Mouse (Mus musculus) thymus, adult 2 months (tissue): ENCODE results near the gene Farsb. TPM values are rescaled to one million over a fixed set of nuclear protein-coding genes. Genes with fewer than 3 reads are reported as not detected.

Experiments used
- DNase-seq: peaks from one replicate; pipeline ENCODE4 v3.0.0; 2021
- H3K27ac ChIP-seq: fragments of 200-500 bp; 2 replicates; pipeline ENCODE4 v1.5.1; 2012; ENCODE audit warnings: low read length, control low read depth; ENCODE audit not compliant: control insufficient read depth, insufficient read depth
- H3K27me3 ChIP-seq: fragments of 200-500 bp; 2 replicates; pipeline ENCODE4 v1.6.1; 2012; ENCODE audit warnings: mild to moderate bottlenecking, low read length, moderate library complexity, mixed read lengths; ENCODE audit not compliant: control insufficient read depth, insufficient read depth
- H3K36me3 ChIP-seq: fragments of 200-500 bp; 2 replicates; pipeline ENCODE4 v1.6.1; 2012; ENCODE audit warnings: mild to moderate bottlenecking, low read length, moderate library complexity; ENCODE audit not compliant: control insufficient read depth, insufficient read depth
- H3K4me1 ChIP-seq: fragments of 200-500 bp; replicated peaks from 2 replicates; pipeline ENCODE4 v1.6.1; 2012; ENCODE audit warnings: low read length; ENCODE audit not compliant: control insufficient read depth, insufficient read depth
- H3K4me3 ChIP-seq: fragments of 200-500 bp; 2 replicates; pipeline ENCODE4 v1.5.1; 2012; ENCODE audit warnings: mild to moderate bottlenecking, low read length, control low read depth, moderate library complexity; ENCODE audit not compliant: control insufficient read depth, insufficient read depth
- CTCF ChIP-seq: fragments of 200-500 bp; IDR thresholded peaks from 2 replicates; pipeline ENCODE4 v1.5.1; 2012; ENCODE audit warnings: mild to moderate bottlenecking, control low read depth, low read length, moderate library complexity, borderline replicate concordance; ENCODE audit not compliant: control insufficient read depth, poor library complexity, insufficient read depth; ENCODE audit errors: extremely low read depth
- POLR2A ChIP-seq: fragments of 200-500 bp; IDR thresholded peaks from 2 replicates; pipeline ENCODE4 v1.6.1; 2012; ENCODE audit warnings: mild to moderate bottlenecking, low read length, control low read depth, moderate library complexity; ENCODE audit not compliant: control insufficient read depth, poor library complexity, insufficient read depth; ENCODE audit errors: extremely low read depth
- WGBS: fragments of 180-500 bp; shearing (Covaris S2); methylation state at CpG from one replicate; pipeline ENCODE4 v1.1.7; 2018; 5-methylcytosine and 5-hydroxymethylcytosine counted together
- polyA plus RNA-seq: library from polyadenylated mRNA; depleted of rRNA; stranded (reverse); fragments of >200 nt; gene quantifications from 2 replicates; pipeline ENCODE4 v1.2.3, GENCODE M21; 2012

Gene Farsb
- polyA plus RNA-seq, 1 experiment: 21.9 TPM

GRCm38 (mm10) chr1:78483430-78483829 lies 5.3 kb downstream of the Farsb start:
- Histone ChIP-seq H3K27ac (no peak overlapping the region), H3K36me3 (peaks cover 10% of the 10 kb centered on the region), H3K27me3 (no peaks in the 10 kb centered on the region), H3K4me1 (peaks cover 13% of the 10 kb centered on the region), H3K4me3 (no peak overlapping the region)
- 99% methylated on average over 3 of the region's 3 CpGs for WGBS
- TF ChIP-seq POLR2A (no peak), CTCF (no peak)
- DNase-seq: no peak

GRCm38 (mm10) chr1:78472441-78472840 lies 16.3 kb downstream of the Farsb start:
- H3K27ac ChIP-seq: no peak overlapping the region
- 98% methylated on average over 5 of the region's 5 CpGs for WGBS
- no peaks in the 10 kb centered on the region for H3K4me1 ChIP-seq
- no peak for DNase-seq
- H3K4me3 ChIP-seq: no peak overlapping the region
- peaks cover 63% of the 10 kb centered on the region for H3K36me3 ChIP-seq
- no peaks in the 10 kb centered on the region for H3K27me3 ChIP-seq
- TF ChIP-seq POLR2A: no peak
- no peak for TF ChIP-seq CTCF

GRCm38 (mm10) chr1:78454659-78455058 lies 34.0 kb downstream of the Farsb start:
- WGBS: 76% methylated on average over 7 of the region's 7 CpGs
- peaks cover 56% of the 10 kb centered on the region for H3K36me3 ChIP-seq
- TF ChIP-seq CTCF: no peak
- no peak for TF ChIP-seq POLR2A
- H3K4me3 ChIP-seq: no peak overlapping the region
- H3K27ac ChIP-seq: no peak overlapping the region
- peak; percentile 4 for DNase-seq
- H3K4me1 ChIP-seq: no peaks in the 10 kb centered on the region
- H3K27me3 ChIP-seq: no peaks in the 10 kb centered on the region

GRCm38 (mm10) chr1:78453886-78454285 lies 34.8 kb downstream of the Farsb start:
- peaks cover 60% of the 10 kb centered on the region for H3K36me3 ChIP-seq
- H3K4me1 ChIP-seq: no peaks in the 10 kb centered on the region
- no peak for TF ChIP-seq CTCF
- no peak for TF ChIP-seq POLR2A
- H3K27ac ChIP-seq: no peak overlapping the region
- 93% methylated on average over 8 of the region's 8 CpGs for WGBS
- no peaks in the 10 kb centered on the region for H3K27me3 ChIP-seq
- DNase-seq: no peak
- H3K4me3 ChIP-seq: no peak overlapping the region

GRCm38 (mm10) chr1:78452544-78452943 lies 36.2 kb downstream of the Farsb start:
- no peak for DNase-seq
- Histone ChIP-seq H3K27me3 (no peaks in the 10 kb centered on the region), H3K27ac (no peak overlapping the region), H3K4me1 (no peaks in the 10 kb centered on the region), H3K4me3 (no peak overlapping the region), H3K36me3 (peaks cover 59% of the 10 kb centered on the region)
- WGBS: 93% methylated on average over 6 of the region's 6 CpGs
- no peak for TF ChIP-seq POLR2A
- TF ChIP-seq CTCF: no peak

GRCm38 (mm10) chr1:78451070-78451854 lies 37.4 kb downstream of the Farsb start:
- no peak overlapping the region for H3K27ac ChIP-seq
- no peak for TF ChIP-seq CTCF
- no peak for TF ChIP-seq POLR2A

More at GRCm38 (mm10) chr1:78451070-78451854, 37.4 kb downstream of the Farsb start:
- Histone ChIP-seq H3K27me3 (no peaks in the 10 kb centered on the region), H3K4me1 (no peaks in the 10 kb centered on the region), H3K36me3 (peaks cover 53% of the 10 kb centered on the region), H3K4me3 (no peak overlapping the region)
- WGBS: 93% methylated on average over 12 of the region's 12 CpGs
- DNase-seq: no peak
